Mouse (Mus musculus) B cell, adult 2 months (primary cell): ENCODE data around the gene Ccdc51.

Source experiments
- DNase-seq, 2 experiments: peaks; one replicate each; pipeline ENCODE4 v3.0.0; 2022

Gene Ccdc51

DNA sequence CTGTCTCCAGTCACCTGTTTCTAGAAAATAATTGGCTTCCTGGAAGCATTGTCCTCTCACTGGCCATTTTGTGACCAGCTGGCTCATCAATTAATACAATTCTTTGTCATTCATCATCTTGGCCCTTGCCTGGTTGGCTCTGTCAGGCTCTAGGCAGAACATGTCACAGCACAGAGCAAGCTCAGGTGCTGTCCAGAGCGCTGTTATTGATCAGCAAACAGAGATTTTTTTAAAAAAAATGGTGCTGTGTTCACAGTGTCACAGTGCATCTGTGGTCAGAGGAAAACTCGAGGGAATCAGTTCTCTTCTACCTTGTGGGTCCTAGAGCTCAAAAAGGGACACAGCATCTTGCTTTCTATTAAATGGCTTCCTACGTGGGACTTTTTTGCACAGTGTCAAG is 43.2 kb downstream of the Ccdc51 start:
- DNase-seq, result no peak

- DNase-seq, result no peak
Measured at GRCm38 (mm10) chr9:109127076-109127475, 44.8 kb downstream of the Ccdc51 start.

DNA sequence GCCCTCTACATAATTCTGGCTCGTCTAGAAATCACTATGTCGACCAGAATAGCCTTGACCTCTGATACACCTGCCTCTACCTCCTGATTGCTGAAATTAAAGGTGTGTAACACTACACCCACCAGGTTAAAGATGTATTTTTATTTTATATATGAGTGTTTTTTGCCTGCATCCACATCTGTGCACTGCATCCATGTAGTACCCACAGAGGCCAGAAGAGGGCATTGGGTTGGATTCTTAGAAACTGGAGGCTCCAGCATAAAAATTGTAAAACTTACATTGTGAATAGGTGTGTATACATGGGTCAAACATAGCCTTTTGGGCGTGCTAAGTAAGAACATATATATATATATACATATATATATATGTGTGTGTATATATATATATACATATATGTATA is 45.9 kb downstream of the Ccdc51 start:
- DNase-seq, result peak; percentile 36 to 39

- no peak for DNase-seq
Measured at GRCm38 (mm10) chr9:109130076-109130475, 47.8 kb downstream of the Ccdc51 start.

DNA sequence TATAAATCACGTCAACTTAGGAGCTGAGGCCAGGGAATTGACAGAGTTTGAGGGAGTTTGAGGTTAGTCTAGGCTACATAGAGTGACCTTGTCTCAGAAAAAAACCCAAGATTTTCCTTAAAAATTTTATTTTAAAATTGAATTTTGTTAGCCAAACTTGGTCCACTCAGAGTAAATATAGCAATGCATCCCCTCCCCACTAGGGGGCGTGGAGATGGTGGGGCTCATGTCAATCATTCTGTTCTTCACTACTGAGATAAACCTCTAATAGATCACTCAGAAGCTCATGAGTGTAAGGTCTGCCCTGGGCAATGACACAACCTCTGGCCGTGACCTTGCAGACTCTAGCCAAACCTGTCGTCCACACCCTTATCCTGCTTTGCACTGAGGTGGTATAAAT is 58.1 kb downstream of the Ccdc51 start:
- DNase-seq, result peak; percentile 61 to 66
